Mouse (Mus musculus) megakaryocyte, embryonic 14.5 days (primary cell): ENCODE results near the gene Gm3854. TPM values are rescaled to one million over a fixed set of nuclear protein-coding genes. Genes with fewer than 3 reads are reported as not detected.
"Not testable (repeated sequence)": the region's sequence is repeated elsewhere in the genome, so short reads cannot be mapped to it uniquely, and the experiment has no call there.

Source experiments
- H3K27me3 ChIP-seq: replicated peaks from 2 replicates; pipeline ENCODE3; 2012; ENCODE audit warnings: inconsistent platforms
- H3K36me3 ChIP-seq: replicated peaks from 2 replicates; pipeline ENCODE3; 2012; ENCODE audit warnings: low read length, inconsistent platforms, mixed read lengths
- H3K4me1 ChIP-seq: 2 replicates; pipeline ENCODE4 v1.6.1; 2012; ENCODE audit warnings: inconsistent platforms
- H3K4me3 ChIP-seq: replicated peaks from 2 replicates; pipeline ENCODE3; 2012; ENCODE audit warnings: moderate library complexity, mild to moderate bottlenecking, inconsistent platforms
- H3K9me3 ChIP-seq: 2 replicates; pipeline ENCODE4 v1.6.1; 2012; ENCODE audit warnings: inconsistent platforms
- FLI1 ChIP-seq: IDR thresholded peaks from 2 replicates; pipeline ENCODE4 v1.6.1; 2012; ENCODE audit warnings: low read length, inconsistent platforms, mixed read lengths
- GATA1 ChIP-seq: IDR thresholded peaks from 3 replicates; pipeline ENCODE4 v1.6.1; 2012; ENCODE audit warnings: mixed read lengths, low read length, inconsistent platforms, borderline replicate concordance
- polyA plus RNA-seq: library from polyadenylated mRNA; stranded (reverse); fragments of >175 nt; gene quantifications from 2 replicates; pipeline ENCODE4 v1.2.3, GENCODE M21; 2012; ENCODE audit warnings: low replicate concordance; ENCODE audit not compliant: insufficient read depth

The Gm3854 gene
- not detected in 2 replicates for polyA plus RNA-seq

DNA sequence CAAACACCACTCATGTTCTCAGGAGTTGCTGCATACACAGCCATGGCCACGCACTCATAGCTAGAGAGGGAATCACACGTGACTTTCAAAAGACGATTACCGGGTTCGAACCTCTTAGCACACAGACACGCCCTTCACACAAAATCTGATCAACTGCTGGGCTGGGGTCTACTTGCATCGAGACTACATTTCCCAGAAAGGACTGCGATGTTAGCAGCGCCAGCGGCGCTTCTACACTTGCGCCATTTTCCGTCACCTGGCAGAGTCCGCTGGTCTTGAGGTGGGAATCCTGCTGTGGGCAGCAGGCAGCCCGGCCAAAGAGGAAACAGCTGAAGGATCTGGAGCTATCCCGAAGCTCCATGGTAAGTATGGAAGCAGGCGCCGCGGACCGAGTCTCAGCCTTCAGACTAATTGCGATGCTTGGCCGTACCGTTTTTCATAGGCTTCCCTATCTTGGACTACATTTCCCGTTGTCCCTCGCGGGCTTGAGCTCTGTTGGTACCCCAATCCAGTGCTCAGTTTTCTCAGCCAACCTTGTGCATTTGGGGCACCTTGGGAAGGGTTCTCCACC, at the start of gene Gm3854:
Gene Gm3854, plus strand, starts transcription at position 259 of the 571 bp plus-strand sequence.
- Histone ChIP-seq H3K4me1 (peaks cover 6% of the 10 kb centered on the region; the same call in 1 of the 2 replicates), H3K9me3 (no peaks in the 10 kb centered on the region; the same call in 1 of the 2 replicates), H3K27me3 (peaks cover 4% of the 10 kb centered on the region), H3K4me3 (peak within 1 kb of the TSS; percentile 89), H3K36me3 (no peaks in the 10 kb centered on the region)
- TF ChIP-seq FLI1: no peak
- no peak for TF ChIP-seq GATA1

DNA sequence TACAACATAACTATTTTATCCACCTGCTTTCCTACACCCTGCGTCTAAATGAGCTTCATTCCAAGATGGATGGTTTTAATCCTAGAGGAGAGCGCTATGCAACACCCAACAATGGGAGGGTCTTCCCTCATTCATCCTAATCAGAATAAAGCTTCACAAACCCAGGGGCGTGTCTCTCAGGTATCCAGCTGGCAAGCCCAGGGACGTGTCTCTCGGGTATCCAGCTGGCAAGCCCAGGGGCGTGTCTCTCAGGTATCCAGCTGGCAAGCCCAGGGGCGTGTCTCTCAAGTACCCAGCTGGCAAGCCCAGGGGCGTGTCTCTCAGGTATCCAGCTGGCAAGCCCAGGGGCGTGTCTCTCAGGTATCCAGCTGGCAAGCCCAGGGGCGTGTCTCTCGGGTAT, 42.8 kb upstream of the Gm3854 start:
- H3K36me3 ChIP-seq: peaks cover 10% of the 10 kb centered on the region
- H3K4me3 ChIP-seq, H3K9me3 ChIP-seq, H3K27me3 ChIP-seq, H3K4me1 ChIP-seq: not testable (repeated sequence)

- peak overlapping the region; percentile 94 for H3K4me3 ChIP-seq
- H3K36me3 ChIP-seq: peaks cover 14% of the 10 kb centered on the region
- no peak for TF ChIP-seq FLI1
- TF ChIP-seq GATA1: no peak
- H3K9me3 ChIP-seq: no peaks in the 10 kb centered on the region
- H3K4me1 ChIP-seq: peaks cover 17% of the 10 kb centered on the region
- H3K27me3 ChIP-seq: no peaks in the 10 kb centered on the region
Measured at GRCm38 (mm10) chr7:6330458-6331232, 12.9 kb upstream of the Gm3854 start.

- H3K27me3 ChIP-seq: no peaks in the 10 kb centered on the region
- peaks cover 11% of the 10 kb centered on the region for H3K36me3 ChIP-seq
- TF ChIP-seq FLI1: no peak
- no peak for TF ChIP-seq GATA1
- no peaks in the 10 kb centered on the region for H3K9me3 ChIP-seq
- peaks cover 17% of the 10 kb centered on the region for H3K4me1 ChIP-seq
- peak within 1 kb of the TSS; percentile 94 for H3K4me3 ChIP-seq
Measured at GRCm38 (mm10) chr7:6331233-6331956, 12.2 kb upstream of the Gm3854 start, which contains the start of gene Zfp583. Zfp583 (minus strand) TSS chr7:6331285.

DNA sequence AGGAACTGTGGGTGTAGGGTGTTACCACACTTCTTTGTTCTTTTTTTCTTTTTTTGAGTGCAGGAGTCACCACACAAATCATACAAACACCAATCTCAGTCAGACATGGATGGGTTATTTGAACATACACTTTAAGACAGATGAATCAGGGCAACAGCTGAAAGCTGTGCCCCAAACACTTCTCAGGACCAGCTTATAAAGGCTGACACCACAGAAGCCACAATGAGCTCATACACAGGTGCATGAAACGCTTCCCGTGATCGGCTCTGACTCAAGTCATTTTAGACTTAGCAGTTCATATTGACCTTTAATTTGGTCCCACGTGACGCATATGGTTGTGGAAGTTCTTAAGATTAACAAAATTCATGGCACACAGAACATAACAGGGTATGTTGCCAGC, 3.7 kb upstream of the Gm3854 start:
- TF ChIP-seq GATA1 (no peak), FLI1 (no peak)
- peaks cover 4% of the 10 kb centered on the region for H3K27me3 ChIP-seq
- H3K9me3 ChIP-seq: no peaks in the 10 kb centered on the region; the same call in 1 of the 2 replicates
- no peak overlapping the region for H3K4me3 ChIP-seq
- H3K36me3 ChIP-seq: no peaks in the 10 kb centered on the region
- H3K4me1 ChIP-seq: peaks cover 6% of the 10 kb centered on the region; the same call in 1 of the 2 replicates

DNA sequence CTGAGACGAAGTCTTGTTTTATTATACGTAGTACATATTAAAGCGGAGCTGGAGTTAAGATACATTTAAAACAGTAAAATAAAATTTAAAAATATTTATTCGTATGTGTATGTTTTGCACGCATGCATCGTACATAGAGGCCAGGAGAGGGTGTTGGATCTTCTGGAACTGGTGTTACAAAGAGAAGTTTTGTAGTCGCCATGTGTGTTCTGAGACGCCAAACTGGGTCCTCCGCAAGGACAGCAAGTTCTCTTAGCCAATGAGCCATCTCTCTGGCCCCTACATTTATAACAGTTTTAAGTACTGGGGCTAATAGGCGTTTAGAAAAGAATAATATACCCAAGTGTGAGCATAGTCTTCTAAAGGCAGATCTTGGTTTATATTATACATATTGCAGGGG, 565 bp downstream of the Gm3854 start:
- Histone ChIP-seq H3K27me3 (peaks cover 2% of the 10 kb centered on the region), H3K36me3 (no peaks in the 10 kb centered on the region), H3K4me3 (no peak overlapping the region), H3K4me1 (peaks cover 6% of the 10 kb centered on the region; the same call in 1 of the 2 replicates), H3K9me3 (no peaks in the 10 kb centered on the region; the same call in 1 of the 2 replicates)
- no peak for TF ChIP-seq GATA1
- no peak for TF ChIP-seq FLI1

DNA sequence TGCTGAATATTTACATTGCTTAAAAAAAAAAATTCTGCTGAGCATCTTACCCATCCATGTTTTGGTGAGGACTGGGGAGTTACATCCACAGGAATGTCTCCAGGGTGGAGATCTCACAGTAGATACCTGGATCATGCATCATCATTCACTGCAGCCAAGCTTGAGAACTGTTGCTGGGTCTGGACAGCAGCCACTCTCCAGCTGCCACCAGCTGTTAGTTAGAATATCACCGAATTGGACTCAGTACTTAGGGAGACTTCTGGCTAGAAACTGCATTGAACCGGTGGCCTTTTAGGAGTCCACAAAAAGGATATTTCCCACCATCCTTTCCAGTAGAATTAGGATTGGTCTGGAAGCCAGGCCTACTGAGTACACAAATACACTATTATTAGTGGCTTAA, 14.6 kb downstream of the Gm3854 start:
- H3K27me3 ChIP-seq: no peaks in the 10 kb centered on the region
- H3K9me3 ChIP-seq: no peaks in the 10 kb centered on the region
- no peaks in the 10 kb centered on the region for H3K36me3 ChIP-seq
- TF ChIP-seq FLI1: no peak
- TF ChIP-seq GATA1: no peak
- peaks cover 14% of the 10 kb centered on the region for H3K4me1 ChIP-seq
- no peak overlapping the region for H3K4me3 ChIP-seq

DNA sequence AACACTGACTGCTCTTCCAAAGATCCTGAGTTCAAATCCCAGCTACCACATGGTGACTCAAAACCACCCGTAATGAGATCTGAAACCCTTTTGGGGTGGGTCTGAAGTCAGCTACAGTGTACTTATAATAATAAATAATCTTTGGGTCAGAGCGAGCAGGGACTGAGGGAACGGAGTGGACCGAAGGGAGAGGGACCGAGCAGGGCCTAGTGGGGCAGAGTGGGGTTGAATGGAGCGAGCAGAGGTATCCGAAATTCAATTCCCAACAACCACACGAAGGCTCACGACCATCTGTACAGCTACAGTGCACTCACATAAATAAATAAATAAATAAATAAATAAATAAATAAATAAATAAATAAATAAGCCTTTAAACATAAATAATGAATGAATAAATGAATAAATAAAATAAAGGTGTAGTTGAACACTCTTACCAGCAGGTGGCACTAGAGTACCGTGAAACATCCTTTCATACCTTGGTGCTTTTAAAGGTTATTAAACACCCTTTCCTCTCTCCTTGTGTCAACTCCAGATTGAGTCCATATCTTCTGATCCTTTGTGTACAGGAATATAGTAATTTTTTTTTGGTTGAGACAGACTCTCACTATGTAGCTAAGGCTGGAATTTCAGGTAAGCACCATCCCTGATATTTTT, 15.5 kb downstream of the Gm3854 start:
- Histone ChIP-seq H3K9me3 (no peaks in the 10 kb centered on the region), H3K27me3 (no peaks in the 10 kb centered on the region), H3K36me3 (no peaks in the 10 kb centered on the region), H3K4me3 (no peak overlapping the region), H3K4me1 (peaks cover 24% of the 10 kb centered on the region)
- TF ChIP-seq FLI1 (no peak), GATA1 (no peak)

DNA sequence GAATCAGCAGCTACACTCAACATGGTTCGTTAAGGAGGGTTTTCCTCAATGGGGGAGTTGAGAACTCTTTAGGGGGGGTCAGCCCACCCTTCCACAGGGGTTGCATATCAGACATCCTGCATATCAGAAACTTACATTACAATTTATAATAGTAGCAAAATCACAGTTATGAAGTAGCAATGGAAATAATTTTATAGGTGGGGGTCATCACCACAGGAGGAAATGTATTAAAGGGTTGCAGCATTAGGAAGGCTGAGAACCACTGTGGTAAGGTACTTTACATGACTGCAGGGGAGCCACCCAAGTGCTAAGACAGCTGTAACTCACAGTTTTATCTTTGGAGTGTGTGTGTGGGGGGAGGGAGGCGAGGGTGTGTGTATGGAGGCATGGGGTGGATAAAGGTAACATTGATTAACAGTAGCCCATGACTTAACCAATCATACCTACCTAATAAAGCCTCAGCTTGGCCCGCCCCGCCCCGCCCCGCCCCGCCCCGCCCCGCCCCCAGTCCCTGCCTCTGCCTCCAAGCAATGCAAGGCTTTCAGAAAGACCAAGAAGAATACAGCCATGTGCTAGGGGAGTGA, 17.0 kb downstream of the Gm3854 start:
- Histone ChIP-seq H3K36me3 (no peaks in the 10 kb centered on the region), H3K9me3 (no peaks in the 10 kb centered on the region), H3K4me1 (peaks cover 24% of the 10 kb centered on the region), H3K27me3 (no peaks in the 10 kb centered on the region), H3K4me3 (no peak overlapping the region)
- no peak for TF ChIP-seq FLI1
- TF ChIP-seq GATA1: no peak

GRCm38 (mm10) chr7:6361756-6362155, 18.2 kb downstream of the Gm3854 start:
- H3K27me3 ChIP-seq: no peaks in the 10 kb centered on the region

More at GRCm38 (mm10) chr7:6361756-6362155, 18.2 kb downstream of the Gm3854 start:
- Histone ChIP-seq H3K4me1 (peaks cover 29% of the 10 kb centered on the region), H3K4me3 (peak overlapping the region; percentile 94), H3K9me3 (no peaks in the 10 kb centered on the region), H3K36me3 (no peaks in the 10 kb centered on the region)
- TF ChIP-seq GATA1: no peak
- no peak for TF ChIP-seq FLI1
